Mouse (Mus musculus) left cerebral cortex, adult 2 months (tissue): ENCODE measurements around the gene Tex19.2. TPM values are rescaled to one million over a fixed set of nuclear protein-coding genes. Genes with fewer than 3 reads are reported as not detected.
A peak's percentile ranks its signal among the peaks of the same experiment; 100 is the strongest.
"Not testable (repeated sequence)": the region's sequence is repeated elsewhere in the genome, so short reads cannot be mapped to it uniquely, and the experiment has no call there.

Source experiments
- DNase-seq, 2 experiments: peaks; one replicate each; pipeline ENCODE4 v3.0.0; 2021 to 2022; ENCODE audit warnings: low spot score in 2 of 2, mixed read lengths in 1 of 2; ENCODE audit errors: extremely low spot score in 1 of 2
- H3K27ac ChIP-seq: fragments of 200-600 bp; 2 replicates; pipeline ENCODE4 v1.8.1; 2022
- H3K4me3 ChIP-seq: fragments of 200-600 bp; 2 replicates; pipeline ENCODE4 v1.8.1; 2022
- CTCF ChIP-seq: fragments of 200-600 bp; IDR thresholded peaks from 2 replicates; pipeline ENCODE4 v1.8.1; 2022; ENCODE audit warnings: antibody characterized with exemption, mild to moderate bottlenecking, moderate library complexity
- intact Hi-C: fragments of 180-260 bp; cut with DNase I; formaldehyde crosslinking; loops from one replicate; pipeline ENCODE4 v1.15.1; 2025
- total RNA-seq, 2 experiments: library from RNA; stranded (reverse); gene quantifications; 2 replicates each; pipeline ENCODE4 v1.2.3; 2021

Gene Tex19.2
- total RNA-seq, 2 experiments from 2014 or later, result not detected

DNA sequence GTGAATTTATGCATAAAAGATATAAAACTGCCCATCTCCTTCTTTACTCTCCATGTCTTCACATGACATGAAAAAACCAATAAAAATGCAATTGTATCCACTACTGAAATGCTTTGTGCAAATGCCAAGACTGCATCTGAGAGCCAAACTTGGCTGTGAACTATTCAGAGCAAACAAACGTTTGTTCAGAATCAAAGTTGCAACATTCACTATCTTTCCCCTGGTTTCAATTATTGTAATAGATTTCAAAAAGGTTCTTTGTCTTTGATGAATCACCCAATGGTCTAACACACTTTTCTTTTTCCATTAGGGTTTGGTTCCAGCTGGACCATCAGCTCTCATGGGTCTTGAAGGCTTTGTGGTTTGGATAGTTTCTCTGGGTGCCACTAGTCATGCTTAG, 11.1 kb upstream of the Tex19.2 start:
- TF ChIP-seq CTCF, result no peak
- intact Hi-C loops, result no loop called here

DNA sequence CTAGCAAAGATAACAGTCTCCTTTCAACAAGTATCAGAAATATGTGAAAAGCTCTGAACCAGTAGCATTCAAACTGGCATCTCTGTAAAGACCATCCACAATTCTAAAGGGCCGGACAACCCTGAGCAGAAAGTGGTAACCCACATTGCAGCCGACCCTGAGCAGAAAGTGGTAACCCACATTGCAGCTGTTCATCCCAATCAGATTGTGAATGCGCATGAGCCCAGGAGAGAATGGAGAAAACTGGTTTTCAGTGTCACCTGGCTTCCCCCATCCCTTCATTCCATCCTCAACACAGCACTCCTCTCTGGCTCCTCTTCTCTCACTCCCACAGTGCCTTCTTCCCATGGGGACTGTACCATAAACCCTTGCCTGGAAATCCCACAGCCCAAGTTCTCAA, 9.0 kb upstream of the Tex19.2 start:
- intact Hi-C loops, result no loop called here
- Histone ChIP-seq H3K27ac (no peak overlapping the region), H3K4me3 (no peak overlapping the region)
- no peak for DNase-seq
- TF ChIP-seq CTCF, result no peak

More for the DNA sequence above, 11.1 kb upstream of the Tex19.2 start:
- no peak for DNase-seq
- Histone ChIP-seq H3K27ac (no peak overlapping the region), H3K4me3 (no peak overlapping the region)

DNA sequence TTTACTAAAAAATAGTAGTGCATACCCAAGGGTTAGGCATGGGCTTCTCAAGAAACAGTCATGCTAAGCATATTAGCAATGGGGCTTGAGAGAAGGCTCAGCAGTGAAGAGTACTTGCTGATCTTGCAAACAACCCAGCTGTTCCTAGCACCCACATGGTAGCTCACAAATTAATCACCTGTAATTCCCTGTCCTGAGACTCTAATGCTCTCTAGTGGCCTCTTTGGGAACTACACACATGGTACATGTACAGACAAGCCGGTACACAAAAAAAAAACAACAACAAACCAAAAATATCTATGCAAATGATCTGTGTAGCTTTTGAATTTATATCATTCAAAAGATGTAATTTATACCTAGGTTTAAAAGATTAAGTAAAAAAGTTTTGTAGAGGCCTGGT, 7.9 kb upstream of the Tex19.2 start:
- Histone ChIP-seq H3K4me3 (no peak overlapping the region), H3K27ac (no peak overlapping the region)
- peak; percentile 35 for TF ChIP-seq CTCF
- intact Hi-C loops, result no loop called here
- DNase-seq, result no peak

DNA sequence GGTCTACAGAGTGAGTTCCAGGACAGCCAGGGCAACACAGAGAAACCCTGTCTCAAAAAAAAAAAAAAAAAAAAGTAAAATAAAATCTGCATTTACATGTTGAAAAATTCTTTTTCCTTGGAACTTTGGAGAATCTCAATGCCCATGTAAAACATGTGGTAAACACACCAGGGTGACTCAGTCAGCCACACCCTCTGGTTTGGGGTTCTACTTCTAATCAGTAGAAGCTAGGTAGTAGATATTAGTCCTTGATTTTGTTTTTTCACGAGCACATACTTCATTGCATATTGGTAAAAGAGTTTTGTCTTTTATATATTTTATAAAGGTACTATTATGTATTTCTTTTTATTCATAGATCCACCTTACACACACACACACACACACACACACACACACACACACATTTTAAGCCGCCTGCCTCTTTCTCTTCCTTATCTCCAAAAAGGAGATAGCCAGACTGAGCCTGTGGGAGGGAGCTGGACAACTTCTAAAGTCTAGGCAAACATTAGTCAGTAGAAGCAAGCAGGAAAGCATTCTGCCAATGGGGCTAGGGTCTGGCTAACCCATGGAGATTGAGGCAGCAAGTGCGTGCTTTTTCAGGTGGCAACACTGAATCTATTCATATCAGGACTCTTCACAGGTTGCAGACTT, 7.2 kb upstream of the Tex19.2 start:
- TF ChIP-seq CTCF, result no peak
- intact Hi-C loops, result no loop called here
- Histone ChIP-seq H3K27ac (no peak overlapping the region), H3K4me3 (no peak overlapping the region)
- no peak for DNase-seq

DNA sequence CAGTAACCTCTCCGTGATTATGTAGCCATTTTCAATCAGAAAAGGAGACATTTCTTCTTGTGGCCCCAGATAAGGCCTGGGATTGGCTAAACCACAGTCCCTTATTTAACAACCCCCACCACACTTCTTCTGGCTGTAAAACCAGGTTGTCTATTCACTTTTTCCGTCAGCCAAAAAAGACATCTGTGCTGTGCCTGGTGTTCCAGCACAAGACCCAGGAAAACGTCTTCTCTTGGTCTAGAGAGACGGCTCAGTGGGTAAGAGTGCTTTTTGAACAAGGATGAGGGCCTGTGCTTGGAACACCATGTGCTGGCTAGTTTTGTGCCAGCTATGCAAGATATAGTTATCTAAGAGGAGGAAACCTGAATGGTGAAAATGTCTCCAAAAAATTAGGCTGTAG, 5.0 kb upstream of the Tex19.2 start:
- no peak for TF ChIP-seq CTCF
- Histone ChIP-seq H3K4me3 (no peak overlapping the region), H3K27ac (no peak overlapping the region)
- no peak for DNase-seq
- intact Hi-C loops, result no loop called here

DNA sequence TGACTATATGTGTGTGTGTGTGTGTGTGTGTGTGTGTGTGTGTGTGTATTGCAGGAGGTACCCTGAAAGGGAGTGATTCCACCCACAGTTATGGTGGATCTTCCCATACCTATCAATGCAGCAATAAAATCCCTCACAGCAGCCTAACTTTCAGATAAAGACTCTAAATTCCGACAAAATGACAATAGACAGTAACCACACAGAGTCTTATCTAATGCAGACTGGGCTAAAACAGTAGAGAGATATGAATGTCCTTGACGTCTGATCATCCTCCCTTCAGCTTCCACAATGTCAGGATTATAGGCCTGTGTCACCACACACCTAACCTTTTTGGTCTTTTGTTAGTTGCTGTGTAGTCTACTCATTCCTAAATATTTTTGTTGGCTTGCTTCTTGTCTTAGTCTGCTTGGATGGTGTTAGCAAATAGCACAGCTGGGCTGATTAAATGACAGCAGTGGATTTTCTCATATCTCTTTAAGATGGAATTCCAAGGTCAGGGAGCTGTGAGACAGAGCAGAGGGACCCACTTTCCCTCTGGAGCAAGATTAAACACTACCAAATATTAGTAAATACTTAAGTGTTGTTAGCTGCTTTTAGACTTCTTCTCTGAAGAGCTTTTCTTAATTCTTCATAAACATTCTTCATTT, 3.7 kb upstream of the Tex19.2 start:
- TF ChIP-seq CTCF, result no peak
- DNase-seq, result no peak
- intact Hi-C loops, result no loop called here
- Histone ChIP-seq H3K4me3 (no peak overlapping the region), H3K27ac (no peak overlapping the region)

DNA sequence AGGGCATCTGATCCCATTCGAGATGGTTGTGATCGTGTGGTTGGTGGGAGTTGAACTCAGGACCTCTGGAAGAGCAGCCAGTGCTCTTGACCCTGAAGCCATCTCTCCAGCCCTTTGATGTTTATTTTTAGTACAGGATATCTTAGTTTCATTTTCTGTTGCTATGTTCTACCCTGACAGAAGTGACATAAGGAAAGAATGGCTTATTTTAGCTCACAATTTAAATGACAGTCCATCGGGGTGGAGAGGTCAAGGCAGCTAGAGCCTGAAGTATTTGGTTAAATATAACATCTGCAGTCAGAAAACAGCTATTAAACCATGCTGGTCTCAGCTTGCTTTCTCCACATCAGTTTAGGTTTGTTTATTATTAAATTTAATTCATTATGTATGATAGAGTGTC, 2.7 kb upstream of the Tex19.2 start:
- Histone ChIP-seq H3K27ac (no peak overlapping the region), H3K4me3 (no peak overlapping the region)
- intact Hi-C loops, result no loop called here
- DNase-seq, result no peak
- no peak for TF ChIP-seq CTCF

DNA sequence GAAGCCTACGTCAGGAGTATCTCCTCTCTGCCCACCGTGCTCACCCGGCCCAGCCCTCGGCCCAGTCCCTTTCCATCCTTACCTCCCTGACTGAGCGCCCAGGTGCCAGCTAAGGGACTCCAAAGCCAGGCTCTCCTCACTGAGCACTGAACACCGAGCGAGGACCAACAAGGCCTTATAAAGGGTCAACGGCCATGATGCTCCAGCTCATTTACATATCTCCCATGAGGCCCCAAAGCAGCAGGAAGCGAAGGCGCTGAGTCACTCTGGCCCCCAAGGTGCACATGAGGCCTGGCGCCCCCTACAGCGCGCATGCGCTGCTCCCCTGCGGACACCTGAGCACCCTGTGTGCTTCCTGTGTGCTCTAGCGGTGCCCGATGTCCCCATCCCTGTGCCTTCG, 371 bp downstream of the Tex19.2 start:
- H3K4me3 ChIP-seq, result no peak overlapping the region
- no peak overlapping the region for H3K27ac ChIP-seq
- DNase-seq, result no peak
- intact Hi-C loops, result no loop called here
- no peak for TF ChIP-seq CTCF

DNA sequence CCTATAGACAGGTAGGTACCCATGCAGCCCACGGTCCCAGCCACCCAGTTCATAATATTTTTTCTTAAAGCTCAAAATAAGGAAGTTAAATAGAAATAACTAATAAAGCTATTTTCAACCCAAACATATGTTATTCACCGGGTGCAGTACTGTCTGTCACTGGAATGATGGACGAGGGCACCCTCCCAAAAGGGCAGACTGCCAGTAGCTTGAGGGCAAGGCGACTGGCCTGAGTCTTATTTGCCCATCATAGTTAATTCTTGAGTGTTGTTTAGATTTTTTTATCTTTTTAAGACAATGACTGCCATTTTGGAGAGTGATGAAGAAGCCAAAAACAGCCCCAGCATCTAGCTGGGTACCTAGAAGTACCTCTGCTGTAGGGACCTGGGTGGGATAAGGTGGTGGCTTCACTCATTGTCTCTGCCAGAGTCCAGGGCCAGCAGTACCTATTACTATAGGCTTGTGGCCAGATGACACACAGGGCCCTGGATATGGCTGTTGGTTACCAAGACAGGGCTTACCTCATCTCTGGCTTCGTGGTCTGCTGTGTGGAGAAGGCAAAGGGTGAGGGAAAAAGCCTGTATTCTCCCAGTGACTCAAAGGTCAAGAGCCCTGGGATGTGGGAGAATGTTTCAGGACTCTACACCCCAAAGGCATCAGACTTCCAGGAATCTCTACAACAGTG, 6.2 kb downstream of the Tex19.2 start:
- no peak overlapping the region for H3K27ac ChIP-seq
- TF ChIP-seq CTCF, result no peak
- DNase-seq, result no peak
- no peak overlapping the region for H3K4me3 ChIP-seq
- intact Hi-C loops, result no loop called here

DNA sequence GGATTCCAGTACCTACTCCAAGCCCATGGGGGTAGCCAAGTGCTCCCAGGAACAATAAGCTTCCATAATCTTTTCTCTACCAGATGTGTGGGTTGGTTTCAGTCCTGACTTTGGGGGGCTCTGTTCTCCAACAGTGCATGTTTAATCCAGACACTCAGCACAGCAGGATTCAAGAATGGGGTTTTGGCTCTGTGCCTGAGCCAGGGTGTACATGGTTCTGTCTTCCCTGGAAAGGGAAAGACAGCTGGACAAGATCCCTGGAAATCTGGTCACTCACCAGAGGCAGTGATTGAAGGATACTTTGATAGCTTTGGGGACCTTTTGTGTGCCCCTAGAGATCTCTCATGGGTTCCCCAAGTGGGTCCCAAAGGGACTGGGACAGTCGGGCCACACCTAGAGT, 6.9 kb downstream of the Tex19.2 start:
- TF ChIP-seq CTCF, result no peak
- Histone ChIP-seq H3K4me3 (no peak overlapping the region), H3K27ac (no peak overlapping the region)
- intact Hi-C loops, result no loop called here
- no peak for DNase-seq

DNA sequence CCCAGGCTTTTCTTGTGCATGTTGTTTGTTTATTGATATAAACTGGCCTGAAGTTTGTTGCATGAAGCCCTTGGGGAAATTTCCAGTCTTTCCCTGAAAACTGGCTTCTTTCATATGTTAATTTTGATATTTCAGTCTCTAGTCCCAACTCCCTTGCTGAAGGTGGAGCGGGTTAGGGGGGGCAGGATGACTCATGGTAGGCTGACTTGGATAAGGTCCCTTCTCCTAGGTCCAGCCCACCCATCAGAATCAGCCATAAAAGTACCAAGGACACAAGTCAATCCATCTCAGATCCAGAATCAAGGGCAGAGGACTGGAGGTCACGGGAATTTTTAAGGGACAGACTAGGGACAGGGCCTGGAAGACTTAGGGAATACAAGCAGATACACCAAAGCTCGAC, 7.4 kb downstream of the Tex19.2 start:
- Histone ChIP-seq H3K27ac (no peak overlapping the region), H3K4me3 (no peak overlapping the region)
- intact Hi-C loops, result no loop called here
- no peak for TF ChIP-seq CTCF
- no peak for DNase-seq

DNA sequence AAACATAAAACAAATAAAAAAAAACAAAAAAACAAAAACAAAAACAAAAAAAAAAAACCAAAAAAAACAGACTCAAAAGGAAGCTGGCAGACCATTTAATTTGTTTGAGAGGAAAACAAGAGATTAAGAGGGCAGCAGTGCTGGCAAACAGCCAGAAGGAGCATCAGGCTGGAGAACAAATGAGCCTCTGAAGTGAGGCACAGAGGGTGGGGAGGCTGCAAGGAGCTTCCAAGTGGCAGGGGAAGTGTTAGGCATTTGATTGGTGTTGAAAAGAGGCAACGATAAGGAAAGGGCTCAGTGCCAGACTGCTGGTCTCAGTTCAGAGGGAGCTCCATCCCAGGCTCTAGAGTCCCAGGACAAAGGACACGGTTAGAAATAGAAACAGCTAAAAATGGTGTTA, 8.5 kb downstream of the Tex19.2 start:
- TF ChIP-seq CTCF, result no peak
- DNase-seq, result no peak
- Histone ChIP-seq H3K27ac (no peak overlapping the region), H3K4me3 (no peak overlapping the region)
- intact Hi-C loops, result no loop called here

DNA sequence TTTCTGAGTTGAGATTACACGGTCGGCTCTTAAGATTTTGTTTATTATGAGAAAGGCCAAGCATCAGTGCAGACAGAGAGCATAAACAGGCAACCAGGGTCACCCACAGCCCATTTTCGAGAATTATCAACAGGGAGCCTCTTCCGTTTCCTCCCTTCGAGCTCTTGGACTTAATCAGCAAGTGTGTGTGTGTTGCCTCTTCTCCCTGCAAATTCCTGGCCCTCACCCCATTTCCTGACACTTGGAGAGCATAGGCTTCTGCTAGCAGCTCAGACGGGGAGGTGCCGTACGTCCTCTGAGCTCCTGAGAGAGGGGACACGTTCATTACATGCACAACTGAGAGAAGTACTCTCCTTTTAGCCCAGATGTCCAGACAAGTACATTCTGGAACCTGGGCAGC, 10.4 kb downstream of the Tex19.2 start:
- H3K27ac ChIP-seq, result no peak overlapping the region
- no peak for TF ChIP-seq CTCF
- intact Hi-C loops, result no loop called here
- DNase-seq, result no peak
- no peak overlapping the region for H3K4me3 ChIP-seq

DNA sequence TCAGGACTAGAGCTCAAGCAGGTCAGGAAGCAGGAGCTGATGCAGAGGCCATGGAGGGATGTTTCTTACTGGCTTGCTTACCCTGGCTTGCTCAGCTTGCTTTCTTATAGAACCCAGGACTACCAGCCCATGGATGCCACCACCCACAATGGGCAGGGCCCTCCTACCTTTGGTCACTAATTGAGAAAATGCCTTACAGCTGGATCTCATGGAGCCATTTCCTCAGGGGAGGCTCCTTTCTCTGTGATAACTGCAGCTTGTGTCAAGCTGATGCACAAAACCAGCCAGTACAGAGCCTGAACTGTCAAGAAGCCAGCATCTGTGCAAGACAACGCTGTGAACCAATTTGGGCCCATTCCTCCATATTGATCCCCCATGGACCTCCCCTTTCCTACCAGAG, 11.2 kb downstream of the Tex19.2 start:
- DNase-seq, H3K27ac ChIP-seq, intact Hi-C loops, H3K4me3 ChIP-seq: not testable (repeated sequence)
